Mouse (Mus musculus) olfactory bulb, adult 2 months (tissue): ENCODE data around the gene Pkn3.

Experiments used
- CTCF ChIP-seq: fragments of 200-500 bp; IDR thresholded peaks from 2 replicates; pipeline ENCODE4 v1.5.1; 2012; ENCODE audit warnings: low read depth, mild to moderate bottlenecking, low read length, moderate library complexity; ENCODE audit not compliant: insufficient read depth
- POLR2A ChIP-seq: fragments of 200-500 bp; IDR thresholded peaks from 2 replicates; pipeline ENCODE4 v1.6.1; 2012; ENCODE audit warnings: mild to moderate bottlenecking, low read depth, low read length, moderate library complexity; ENCODE audit not compliant: insufficient read depth

DNA sequence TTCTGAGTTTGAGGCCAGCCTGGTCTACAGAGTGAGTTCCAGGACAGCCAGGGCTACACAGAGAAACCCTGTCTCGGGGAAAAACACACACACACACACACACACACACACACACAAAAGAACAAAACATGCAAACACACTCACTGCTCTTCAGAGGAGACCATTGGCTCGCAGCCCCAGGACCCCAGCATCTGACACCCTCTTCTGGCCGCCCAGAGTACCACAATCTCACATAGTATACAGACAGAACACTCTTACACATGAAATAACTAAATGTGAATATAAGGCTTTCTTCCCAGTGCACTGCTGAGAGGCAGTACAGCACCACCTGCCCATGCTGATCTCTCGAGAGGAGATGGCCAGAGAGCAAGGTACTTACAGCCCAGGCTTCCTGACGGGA is 32.9 kb upstream of the Pkn3 start:
- no peak for TF ChIP-seq POLR2A
- no peak for TF ChIP-seq CTCF
